Mouse (Mus musculus) stomach, postnatal 0 days (tissue): Measurements from ENCODE around the gene Abcb8. TPM values are rescaled to one million over a fixed set of nuclear protein-coding genes. Genes with fewer than 3 reads are reported as not detected.

Source experiments
- ATAC-seq: fragments of 200-750 bp; cut with Nextera tagmentation; 2 replicates; pipeline ENCODE4 v1.8.0; 2017; ENCODE audit not compliant: low FRiP score, low TSS enrichment
- DNase-seq: peaks from one replicate; pipeline ENCODE4 v3.0.0-alpha.2; 2016; ENCODE audit warnings: low spot score
- H3K27ac ChIP-seq: fragments of 300-500 bp; sonication (generic); replicated peaks from 2 replicates; pipeline ENCODE4 v1.5.1; 2014; ENCODE audit warnings: mild to moderate bottlenecking, control low read depth
- H3K27me3 ChIP-seq: fragments of 300-500 bp; sonication (generic); 2 replicates; pipeline ENCODE4 v1.6.1; 2014; ENCODE audit warnings: low read length; ENCODE audit not compliant: control insufficient read depth, insufficient read depth
- H3K36me3 ChIP-seq: fragments of 300-500 bp; sonication (generic); 2 replicates; pipeline ENCODE4 v1.6.1; 2014; ENCODE audit warnings: low read length, mixed read lengths; ENCODE audit not compliant: control insufficient read depth, insufficient read depth
- H3K4me1 ChIP-seq: fragments of 300-500 bp; sonication (generic); replicated peaks from 2 replicates; pipeline ENCODE4 v1.6.1; 2014; ENCODE audit warnings: antibody characterized with exemption; ENCODE audit not compliant: control insufficient read depth, insufficient read depth
- H3K4me2 ChIP-seq: fragments of 300-500 bp; sonication (generic); replicated peaks from 2 replicates; pipeline ENCODE4 v1.6.1; 2014; ENCODE audit warnings: low read depth, mild to moderate bottlenecking, control low read depth, moderate library complexity
- H3K4me3 ChIP-seq: fragments of 300-500 bp; sonication (generic); 2 replicates; pipeline ENCODE4 v1.5.1; 2014; ENCODE audit warnings: low read depth, low read length, control low read depth
- H3K9ac ChIP-seq: fragments of 300-500 bp; sonication (generic); 2 replicates; pipeline ENCODE4 v1.6.1; 2014; ENCODE audit warnings: mild to moderate bottlenecking, low read length, control low read depth, mixed read lengths
- H3K9me3 ChIP-seq: fragments of 300-500 bp; sonication (generic); 2 replicates; pipeline ENCODE4 v1.6.1; 2016; ENCODE audit warnings: low read length; ENCODE audit not compliant: control insufficient read depth
- CTCF ChIP-seq: IDR thresholded peaks from 2 replicates; pipeline ENCODE4 v1.5.1; 2016; ENCODE audit warnings: antibody characterized with exemption, low read depth, mild to moderate bottlenecking, moderate library complexity
- EP300 ChIP-seq: optimal IDR thresholded peaks from 2 replicates; pipeline ENCODE3; 2016; ENCODE audit warnings: antibody characterized with exemption
- WGBS: fragments of 180-500 bp; shearing (Covaris S2); extraction: QIAGEN DNeasy Blood & Tissue Kit; methylation state at CpG from one replicate; pipeline ENCODE4 v1.1.7; 2014; 5-methylcytosine and 5-hydroxymethylcytosine counted together
- polyA plus RNA-seq: library from polyadenylated mRNA; unstranded; fragments of >200 nt; fragmentation: Nextera tagmentation; extraction: Ambion mirVana; gene quantifications from 2 replicates; pipeline ENCODE4 v1.2.1, GENCODE M21; 2015

Gene Abcb8
- polyA plus RNA-seq, 1 experiment from 2014 or later = 29.3 TPM

DNA sequence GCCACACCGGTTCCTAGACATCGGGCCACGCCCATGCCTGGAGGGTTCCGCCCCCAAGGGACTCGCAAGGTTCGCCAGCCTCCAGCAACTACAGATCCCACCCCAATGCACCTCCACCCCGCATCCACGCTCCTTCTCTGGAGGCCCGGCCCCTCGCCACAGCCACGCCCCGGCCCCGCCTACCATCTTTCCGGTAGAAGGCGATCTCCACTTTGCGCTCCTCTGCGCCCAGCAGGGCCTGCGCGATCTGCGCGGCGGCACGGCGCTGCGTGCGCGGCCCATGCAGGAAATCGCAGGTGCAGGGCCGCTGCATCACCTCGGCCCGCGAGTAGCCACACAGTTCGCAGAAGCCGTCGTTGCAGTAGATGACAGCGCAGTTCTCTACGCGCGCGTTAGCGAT is 45.3 kb upstream of the Abcb8 start:
- H3K4me1 ChIP-seq = peaks cover 8% of the 10 kb centered on the region
- H3K9ac ChIP-seq = 0 out of 2 replicates have a peak overlapping the region, but pooled peaks have one; percentile 38
- 1% methylated on average over 41 of the region's 41 CpGs for WGBS
- peak overlapping the region; percentile 45 for H3K27ac ChIP-seq
- H3K27me3 ChIP-seq = no peaks in the 10 kb centered on the region; the same call in 1 of the 2 replicates
- peak overlapping the region; percentile 45 for H3K4me3 ChIP-seq
- peak; percentile 86 for DNase-seq
- no peaks in the 10 kb centered on the region for H3K9me3 ChIP-seq
- H3K4me2 ChIP-seq = peak overlapping the region; percentile 86
- no peak for TF ChIP-seq CTCF
- TF ChIP-seq EP300 = no peak
- ATAC-seq = peak; percentile 69
- no peaks in the 10 kb centered on the region for H3K36me3 ChIP-seq

DNA sequence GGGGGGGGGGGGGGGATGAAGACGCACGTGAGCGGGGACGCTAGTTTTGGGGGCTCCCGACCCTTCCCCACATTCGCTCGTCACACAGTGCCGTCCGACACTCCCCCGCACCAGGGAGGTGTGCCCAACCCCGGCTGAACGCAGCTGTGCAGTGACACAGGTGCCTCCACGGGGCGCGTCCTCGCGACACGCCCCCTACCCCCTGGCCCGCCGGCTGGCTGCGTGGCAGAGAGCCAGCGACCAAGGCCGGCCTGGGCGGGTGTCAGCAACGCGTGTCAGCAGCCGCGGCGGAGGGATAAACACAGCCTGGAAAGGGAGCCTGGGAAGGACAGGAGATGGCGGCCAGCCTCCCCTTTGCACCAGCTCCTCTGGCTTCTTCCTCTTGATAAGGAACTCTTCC is 44.9 kb upstream of the Abcb8 start:
- ATAC-seq (no peak), DNase-seq (peak; percentile 60)
- Histone ChIP-seq H3K27me3 (no peaks in the 10 kb centered on the region; the same call in 1 of the 2 replicates), H3K9ac (0 out of 2 replicates have a peak overlapping the region, but pooled peaks have one; percentile 38), H3K36me3 (no peaks in the 10 kb centered on the region), H3K4me3 (peak overlapping the region; percentile 45), H3K9me3 (no peaks in the 10 kb centered on the region), H3K4me1 (peaks cover 7% of the 10 kb centered on the region), H3K4me2 (peak overlapping the region; percentile 86), H3K27ac (peak overlapping the region; percentile 45)
- TF ChIP-seq EP300 = no peak
- under 1% methylated on average over 30 of the region's 30 CpGs for WGBS

GRCm38 (mm10) chr5:24350073-24350472 is 43.4 kb upstream of the Abcb8 start:
- DNase-seq = no peak
- ATAC-seq = no peak

DNA sequence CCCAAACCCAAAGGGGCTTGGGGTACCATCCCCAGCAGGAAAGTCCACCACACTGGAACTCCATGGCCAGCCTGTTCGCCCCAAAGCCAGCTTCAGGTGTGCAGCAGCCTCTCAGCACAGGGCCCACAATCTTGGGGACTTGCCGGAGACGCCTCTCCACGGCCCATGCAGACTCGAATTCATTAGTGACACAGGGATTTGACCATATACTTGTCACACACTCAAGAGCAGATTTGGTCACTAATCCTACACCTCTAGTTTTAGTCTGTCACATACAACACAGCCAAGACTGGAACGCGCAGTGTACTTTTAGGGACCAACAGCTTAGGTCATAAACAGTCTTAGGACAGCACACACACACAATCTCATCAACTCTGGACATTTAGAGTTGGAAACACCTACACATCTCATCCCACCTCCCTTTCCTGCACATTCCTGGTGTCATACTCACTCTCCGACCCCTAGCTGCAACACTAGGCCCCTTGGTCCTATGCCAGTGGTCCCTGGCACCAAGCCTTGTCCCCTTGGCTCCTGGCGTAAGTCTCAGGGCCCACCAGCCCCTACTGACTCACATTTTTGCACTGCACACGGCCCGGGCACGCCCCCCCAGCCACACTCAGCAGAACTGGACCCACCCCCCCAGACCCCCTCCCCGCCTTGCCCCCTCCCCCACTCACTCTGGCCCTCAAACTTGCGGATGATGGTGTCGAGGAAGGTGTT is 42.8 kb upstream of the Abcb8 start:
- ATAC-seq (no peak), DNase-seq (no peak)
- Histone ChIP-seq H3K4me1 (peaks cover 4% of the 10 kb centered on the region), H3K27ac (peak overlapping the region; percentile 63; the same call in 1 of the 2 replicates), H3K36me3 (no peaks in the 10 kb centered on the region), H3K4me2 (peak overlapping the region; percentile 84), H3K9me3 (no peaks in the 10 kb centered on the region), H3K9ac (peak overlapping the region; percentile 71), H3K27me3 (no peaks in the 10 kb centered on the region; the same call in 1 of the 2 replicates), H3K4me3 (peak overlapping the region; percentile 67)
- 40% methylated on average over 13 of the region's 15 CpGs for WGBS
- no peak for TF ChIP-seq EP300
- no peak for TF ChIP-seq CTCF

More at GRCm38 (mm10) chr5:24350073-24350472, 43.4 kb upstream of the Abcb8 start:
- Histone ChIP-seq H3K27ac (no peak overlapping the region), H3K4me1 (peaks cover 4% of the 10 kb centered on the region), H3K27me3 (no peaks in the 10 kb centered on the region; the same call in 1 of the 2 replicates), H3K36me3 (no peaks in the 10 kb centered on the region), H3K4me2 (peak overlapping the region; percentile 84), H3K9ac (no peak overlapping the region), H3K9me3 (no peaks in the 10 kb centered on the region), H3K4me3 (0 out of 2 replicates have a peak overlapping the region, but pooled peaks have one; percentile 67)
- TF ChIP-seq EP300 (no peak), CTCF (no peak)
- WGBS = 57% methylated on average over 3 of the region's 3 CpGs

DNA sequence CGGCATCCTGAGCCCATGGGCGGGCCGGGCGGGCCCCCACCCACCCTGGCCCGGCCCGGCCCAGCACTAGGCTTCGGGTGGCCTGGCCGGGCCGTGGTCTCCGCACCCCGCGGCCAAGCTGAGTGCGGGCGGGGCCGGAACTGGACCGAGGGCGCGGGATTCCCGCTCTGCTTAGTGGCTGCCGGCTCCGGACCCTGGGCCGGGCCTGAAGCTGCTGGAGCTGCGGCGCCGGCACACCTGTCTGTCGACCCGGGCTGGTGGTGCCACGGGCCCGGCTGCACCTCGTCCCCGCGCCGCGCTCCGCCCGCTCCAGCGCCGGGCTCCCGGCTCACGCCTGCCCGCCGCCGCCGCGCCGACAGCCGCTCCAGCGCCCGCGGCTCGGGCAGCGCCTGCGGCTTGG is 42.2 kb upstream of the Abcb8 start, which contains the start of gene Kcnh2:
Gene Kcnh2, minus strand, starts transcription at position 327 of the 400 bp plus-strand sequence.
- TF ChIP-seq CTCF (no peak), EP300 (no peak)
- DNase-seq = no peak
- H3K9me3 ChIP-seq = no peaks in the 10 kb centered on the region
- ATAC-seq = peak; percentile 12
- H3K36me3 ChIP-seq = no peaks in the 10 kb centered on the region
- peak within 1 kb of the TSS; percentile 71 for H3K9ac ChIP-seq
- H3K4me1 ChIP-seq = peaks cover 4% of the 10 kb centered on the region
- H3K27ac ChIP-seq = peak within 1 kb of the TSS; percentile 92
- WGBS = 2% methylated on average over 29 of the region's 53 CpGs
- no peaks in the 10 kb centered on the region; the same call in 1 of the 2 replicates for H3K27me3 ChIP-seq
- H3K4me2 ChIP-seq = peak within 1 kb of the TSS; percentile 84
- peak within 1 kb of the TSS; percentile 67 for H3K4me3 ChIP-seq

GRCm38 (mm10) chr5:24351701-24352171 is 41.7 kb upstream of the Abcb8 start:
- WGBS = 1% methylated on average over 23 of the region's 41 CpGs
- no peaks in the 10 kb centered on the region; the same call in 1 of the 2 replicates for H3K27me3 ChIP-seq
- no peaks in the 10 kb centered on the region for H3K36me3 ChIP-seq
- peak overlapping the region; percentile 84 for H3K4me2 ChIP-seq
- TF ChIP-seq EP300 (no peak), CTCF (0 out of 2 replicates have a peak, but pooled peaks have one; percentile 2)
- H3K27ac ChIP-seq = peak overlapping the region; percentile 92
- peaks cover 4% of the 10 kb centered on the region for H3K4me1 ChIP-seq
- peak overlapping the region; percentile 71 for H3K9ac ChIP-seq
- peak; percentile 76 for ATAC-seq
- no peaks in the 10 kb centered on the region for H3K9me3 ChIP-seq
- peak; percentile 75 for DNase-seq
- peak overlapping the region; percentile 67 for H3K4me3 ChIP-seq
